Mouse (Mus musculus): ENCODE data around the gene Ankrd40. TPM values are rescaled to one million over a fixed set of nuclear protein-coding genes. Genes with fewer than 3 reads are reported as not detected.

The Ankrd40 gene
- total RNA-seq, 2 experiments from 2014 or later: 125 to 126 TPM

DNA sequence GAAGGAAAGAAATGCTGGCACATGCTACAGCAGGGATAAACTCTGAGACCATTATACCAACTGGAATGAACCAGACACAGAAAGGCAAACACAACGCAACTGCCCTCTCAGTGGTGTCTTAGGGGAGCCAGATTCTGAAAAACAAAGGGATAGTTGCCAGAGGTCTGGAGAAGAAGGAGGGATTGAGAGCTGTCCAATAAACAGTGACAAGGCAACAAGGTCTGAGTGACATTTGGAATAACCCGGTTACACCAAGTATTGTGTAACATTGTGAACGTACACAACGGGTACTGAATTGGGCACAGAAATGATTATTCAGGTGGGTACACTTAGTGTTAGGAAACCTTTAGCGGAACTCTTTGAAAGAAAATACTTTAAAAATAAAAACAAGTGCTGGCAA is 34.3 kb downstream of the Ankrd40 start:
- DNase-seq (ENCODE audit: extremely low spot score in 1 of 2, low spot score in 2 of 2): no peak
- TF ChIP-seq CTCF (IDR thresholded peaks at IDR 0.05): no peak
- intact Hi-C loops (cut with DNase I): no loop called here
- Histone ChIP-seq H3K27ac (no peak overlapping the region), H3K4me3 (no peak overlapping the region)

DNA sequence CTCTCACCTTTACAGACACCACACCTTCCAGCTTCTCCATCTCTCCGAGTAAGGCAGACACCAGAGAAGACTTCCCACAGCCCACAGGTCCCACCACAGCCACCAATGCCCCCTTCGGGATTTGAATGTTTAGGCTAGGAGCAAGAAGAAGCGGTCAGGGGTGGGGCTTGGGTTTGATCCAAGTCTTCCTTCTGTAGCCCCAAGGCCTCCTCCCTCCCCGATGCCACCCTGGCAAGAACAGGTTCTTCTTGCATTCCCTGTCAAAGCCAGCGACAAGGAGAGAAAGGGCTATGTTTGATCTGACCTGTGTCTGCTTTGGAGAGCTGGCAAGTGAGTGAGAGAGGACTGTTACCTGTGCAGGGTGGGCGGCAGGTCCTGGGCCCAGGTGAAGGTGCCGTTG is 35.9 kb downstream of the Ankrd40 start:
- H3K27ac ChIP-seq: no peak overlapping the region
- intact Hi-C loops (cut with DNase I): no loop called here
- TF ChIP-seq CTCF (IDR thresholded peaks at IDR 0.05): no peak
- DNase-seq (ENCODE audit: extremely low spot score in 1 of 2, low spot score in 2 of 2): no peak
- no peak overlapping the region for H3K4me3 ChIP-seq

DNA sequence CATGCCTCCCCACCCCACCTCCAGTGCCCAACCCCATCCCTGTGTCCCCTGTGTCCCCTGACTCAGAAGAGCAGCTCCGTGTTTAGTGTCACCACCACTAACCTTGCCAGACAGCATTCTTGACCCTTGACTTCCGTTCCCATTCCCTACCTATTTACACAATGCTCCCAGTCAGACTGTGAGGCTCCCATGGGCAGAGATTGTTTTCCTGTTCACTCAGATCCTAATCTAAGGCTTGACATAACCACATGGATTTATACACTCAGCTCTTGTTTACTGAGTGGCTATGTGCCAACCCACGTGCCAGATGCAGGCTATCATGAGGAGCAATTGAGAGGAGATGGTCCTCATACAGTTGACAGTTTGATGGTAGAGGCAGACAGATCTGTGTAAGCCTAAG is 37.5 kb downstream of the Ankrd40 start:
- no peak for TF ChIP-seq CTCF (IDR thresholded peaks at IDR 0.05)
- DNase-seq (ENCODE audit: extremely low spot score in 1 of 2, low spot score in 2 of 2): no peak
- Histone ChIP-seq H3K27ac (no peak overlapping the region), H3K4me3 (no peak overlapping the region)
- intact Hi-C loops (cut with DNase I): no loop called here

DNA sequence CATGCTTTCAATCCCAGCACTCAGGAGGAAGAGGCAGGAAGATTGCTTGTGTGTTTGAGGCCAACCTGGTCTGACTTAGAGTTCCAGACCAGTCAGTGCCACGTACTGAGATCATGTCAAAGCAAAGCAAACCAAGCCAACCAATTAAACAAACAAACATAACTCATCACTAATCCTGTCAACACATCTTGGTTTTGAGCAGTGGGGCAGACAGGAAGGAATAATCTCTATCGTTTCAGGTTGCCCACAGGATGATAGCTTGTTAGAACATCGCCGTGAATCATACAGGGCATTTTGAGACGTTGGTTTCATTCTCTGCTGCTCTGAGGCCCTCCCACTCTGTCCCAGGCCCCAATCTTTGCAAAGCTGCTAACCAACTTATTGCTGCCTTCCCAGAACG is 42.2 kb downstream of the Ankrd40 start:
- no peak for TF ChIP-seq CTCF (IDR thresholded peaks at IDR 0.05)
- no peak for DNase-seq (ENCODE audit: extremely low spot score in 1 of 2, low spot score in 2 of 2)
- H3K4me3 ChIP-seq: no peak overlapping the region
- H3K27ac ChIP-seq: no peak overlapping the region
- intact Hi-C loops (cut with DNase I): no loop called here

DNA sequence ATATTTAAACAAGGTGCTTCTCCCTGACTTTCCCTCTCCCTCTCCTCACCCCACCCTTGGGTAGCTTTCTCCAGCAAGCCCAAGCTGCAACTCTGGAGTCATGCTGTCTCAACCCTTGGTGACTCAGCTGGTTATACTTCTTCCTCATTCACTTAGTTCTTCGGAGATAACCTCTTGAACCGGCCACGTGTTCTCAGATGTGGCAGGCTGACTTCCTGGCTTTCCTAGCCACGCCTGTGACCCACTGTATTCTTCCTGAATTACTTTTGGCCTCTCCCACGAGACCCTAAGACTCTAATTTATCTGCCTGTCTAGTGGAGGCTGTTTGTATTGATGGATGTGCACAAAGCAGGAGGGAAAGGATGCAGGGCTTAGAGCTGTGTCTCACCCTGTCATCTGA is 43.0 kb downstream of the Ankrd40 start:
- Histone ChIP-seq H3K27ac (no peak overlapping the region), H3K4me3 (no peak overlapping the region)
- intact Hi-C loops (cut with DNase I): no loop called here
- no peak for DNase-seq (ENCODE audit: extremely low spot score in 1 of 2, low spot score in 2 of 2)
- TF ChIP-seq CTCF (IDR thresholded peaks at IDR 0.05): no peak

DNA sequence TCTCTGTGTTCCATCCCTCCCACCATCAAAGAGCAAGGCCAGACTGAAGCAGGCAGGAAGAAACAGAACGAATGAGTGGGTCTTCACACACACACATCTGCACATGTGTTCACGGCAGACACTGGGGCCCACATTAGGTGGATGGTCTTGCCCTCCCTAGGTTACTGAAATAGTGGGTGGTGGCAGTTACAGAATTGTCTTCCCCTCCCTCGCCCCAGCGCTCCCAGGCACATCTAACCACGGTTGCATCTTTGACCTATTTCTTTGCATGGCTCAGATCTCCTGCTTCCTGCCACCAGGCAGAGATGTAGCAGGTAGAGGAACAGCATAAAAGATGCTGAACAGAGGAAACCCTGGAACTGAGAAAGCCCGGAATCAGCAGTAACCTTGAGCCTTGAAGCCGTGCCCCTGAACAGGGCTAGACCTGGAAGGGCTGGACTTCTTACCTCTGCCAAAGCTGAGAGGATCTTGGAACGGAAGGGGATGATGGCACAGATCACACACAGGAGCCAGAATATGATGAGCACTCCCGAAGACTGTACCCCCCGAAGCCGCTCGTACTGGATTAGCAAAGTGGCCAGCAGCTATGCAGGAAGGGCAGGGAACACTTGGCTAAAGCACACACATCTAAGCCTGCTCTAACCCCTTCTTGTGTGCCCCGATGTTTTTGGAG is 46.6 kb downstream of the Ankrd40 start:
- TF ChIP-seq CTCF (IDR thresholded peaks at IDR 0.05): no peak
- intact Hi-C loops (cut with DNase I): no loop called here
- Histone ChIP-seq H3K27ac (no peak overlapping the region), H3K4me3 (no peak overlapping the region)
- no peak for DNase-seq (ENCODE audit: extremely low spot score in 1 of 2, low spot score in 2 of 2)

DNA sequence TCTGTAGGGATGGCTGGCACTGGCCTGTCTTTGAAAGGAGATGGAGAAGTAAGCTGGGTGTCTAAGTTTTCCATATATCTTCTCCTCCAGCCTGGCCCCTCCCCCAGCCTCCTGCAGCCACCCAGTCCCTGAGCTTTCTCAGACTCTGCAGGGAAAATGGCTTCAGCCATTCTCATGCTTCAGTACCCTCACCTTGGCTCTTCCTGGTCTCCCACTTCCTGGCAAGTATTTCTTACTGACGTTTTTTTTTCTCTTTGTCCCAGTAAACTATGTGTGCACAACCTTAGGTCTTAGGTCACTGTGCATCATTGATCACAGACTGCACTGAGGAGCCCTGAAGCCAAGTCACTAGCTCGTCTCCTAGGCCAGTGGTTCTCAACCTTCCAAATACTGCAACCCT is 51.3 kb downstream of the Ankrd40 start:
- no peak for DNase-seq (ENCODE audit: extremely low spot score in 1 of 2, low spot score in 2 of 2)
- no peak overlapping the region for H3K27ac ChIP-seq
- TF ChIP-seq CTCF (IDR thresholded peaks at IDR 0.05): no peak
- H3K4me3 ChIP-seq: no peak overlapping the region
- intact Hi-C loops (cut with DNase I): no loop called here

DNA sequence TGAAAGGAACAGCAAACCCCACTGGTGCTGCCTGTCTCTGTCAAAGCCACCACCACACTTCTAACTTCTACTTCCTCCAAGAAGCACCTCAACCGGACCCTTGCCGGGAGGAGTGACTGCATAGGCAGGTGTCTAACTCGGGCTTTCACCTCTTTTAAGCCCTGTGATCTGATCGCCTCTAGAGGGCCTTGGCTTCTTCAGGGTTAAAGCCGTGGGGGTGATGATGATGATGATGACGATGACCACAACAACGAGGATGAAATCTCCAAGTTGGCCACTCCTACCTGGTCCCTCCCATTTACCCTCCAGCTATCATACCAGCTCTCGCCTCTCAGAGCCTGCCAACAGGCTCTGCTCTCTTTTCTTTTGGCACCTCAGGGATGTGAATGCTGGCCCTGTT is 51.9 kb downstream of the Ankrd40 start:
- Histone ChIP-seq H3K4me3 (no peak overlapping the region), H3K27ac (no peak overlapping the region)
- intact Hi-C loops (cut with DNase I): no loop called here
- no peak for DNase-seq (ENCODE audit: extremely low spot score in 1 of 2, low spot score in 2 of 2)
- TF ChIP-seq CTCF (IDR thresholded peaks at IDR 0.05): no peak

DNA sequence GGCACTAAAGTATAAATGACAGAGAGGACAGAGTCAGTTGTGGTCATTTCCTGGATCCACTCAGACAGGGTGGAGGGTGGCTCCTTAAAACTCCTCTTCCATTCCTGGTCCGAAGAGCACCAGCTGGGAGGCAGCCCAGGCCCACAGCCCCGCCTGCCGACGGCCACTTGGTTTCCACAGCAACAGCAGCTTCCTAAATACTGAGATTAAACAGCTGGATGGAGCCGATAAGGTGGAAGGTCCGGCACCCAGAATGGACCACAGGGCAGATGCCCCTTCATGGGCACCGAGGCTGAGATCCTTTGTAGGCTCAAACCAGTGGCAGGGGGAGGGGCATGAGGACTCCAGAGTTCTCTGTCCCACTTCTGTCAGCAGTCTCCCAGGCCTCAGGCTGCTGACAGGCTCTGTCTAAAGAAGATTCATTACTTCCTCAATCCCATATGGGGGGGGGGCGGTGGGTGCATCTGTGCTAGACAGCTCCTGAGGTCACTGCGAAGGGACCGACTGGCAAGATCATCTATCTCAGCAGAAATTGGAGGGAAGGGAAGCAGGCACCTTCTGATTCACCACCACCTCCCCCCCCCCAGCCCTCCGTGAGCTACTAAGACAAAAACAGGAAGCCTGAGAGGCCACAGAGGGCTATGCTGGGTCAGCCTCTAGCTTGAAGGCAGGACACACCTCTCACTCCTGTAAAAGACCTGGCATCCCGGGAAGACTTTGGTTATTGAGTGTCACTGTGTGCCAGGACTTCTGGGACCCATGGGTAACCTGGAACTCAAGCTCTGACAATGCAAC is 58.4 kb downstream of the Ankrd40 start:
- Histone ChIP-seq H3K27ac (0 out of 2 replicates have a peak overlapping the region, but pooled peaks have one; percentile 26), H3K4me3 (no peak overlapping the region)
- intact Hi-C loops (cut with DNase I): no loop called here
- TF ChIP-seq CTCF (IDR thresholded peaks at IDR 0.05): no peak
- no peak for DNase-seq (ENCODE audit: extremely low spot score in 1 of 2, low spot score in 2 of 2)

DNA sequence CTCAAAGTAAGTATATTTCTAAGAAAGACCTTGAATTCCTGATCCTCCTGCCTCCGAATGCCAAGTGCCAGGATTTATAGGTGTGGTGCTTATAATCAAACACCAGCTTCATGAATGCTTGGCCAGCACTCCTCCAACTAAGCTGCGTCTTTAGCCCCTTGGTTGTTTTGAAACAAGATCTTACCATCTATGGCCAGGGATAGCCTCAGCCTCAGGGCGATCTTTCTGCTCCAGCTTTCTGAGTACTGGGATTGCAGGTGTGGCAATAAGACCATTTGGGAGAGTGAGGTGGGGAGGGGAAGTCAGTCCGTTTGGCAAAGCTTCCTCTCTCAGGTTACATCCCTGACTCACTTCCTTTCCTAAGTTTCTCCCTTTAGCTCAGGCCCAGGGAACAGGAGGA is 60.0 kb downstream of the Ankrd40 start:
- TF ChIP-seq CTCF (IDR thresholded peaks at IDR 0.05): no peak
- intact Hi-C loops (cut with DNase I): no loop called here
- Histone ChIP-seq H3K27ac (no peak overlapping the region), H3K4me3 (no peak overlapping the region)
- DNase-seq (ENCODE audit: extremely low spot score in 1 of 2, low spot score in 2 of 2): no peak

DNA sequence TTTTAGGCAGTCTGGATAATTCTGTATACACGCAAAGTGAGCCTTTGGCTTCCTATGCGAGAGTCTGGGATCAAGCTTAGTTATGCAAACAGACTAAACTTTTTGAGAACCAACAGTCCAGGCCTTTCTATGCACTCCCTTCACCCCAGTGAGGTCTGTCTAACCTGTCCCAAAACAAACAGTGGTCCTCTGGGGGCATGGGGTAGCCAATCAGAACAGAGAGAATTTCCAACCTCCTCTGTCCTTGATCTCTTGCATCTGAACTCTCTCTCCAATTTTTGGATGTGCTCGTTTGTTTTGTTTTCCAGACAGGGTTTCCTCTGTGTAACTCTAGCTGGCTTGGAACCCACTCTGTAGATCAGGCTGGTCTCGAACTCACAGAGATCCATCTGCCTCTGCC is 61.2 kb downstream of the Ankrd40 start:
- H3K4me3 ChIP-seq: no peak overlapping the region
- no peak for TF ChIP-seq CTCF (IDR thresholded peaks at IDR 0.05)
- DNase-seq (ENCODE audit: extremely low spot score in 1 of 2, low spot score in 2 of 2): no peak
- no peak overlapping the region for H3K27ac ChIP-seq
- intact Hi-C loops (cut with DNase I): no loop called here

DNA sequence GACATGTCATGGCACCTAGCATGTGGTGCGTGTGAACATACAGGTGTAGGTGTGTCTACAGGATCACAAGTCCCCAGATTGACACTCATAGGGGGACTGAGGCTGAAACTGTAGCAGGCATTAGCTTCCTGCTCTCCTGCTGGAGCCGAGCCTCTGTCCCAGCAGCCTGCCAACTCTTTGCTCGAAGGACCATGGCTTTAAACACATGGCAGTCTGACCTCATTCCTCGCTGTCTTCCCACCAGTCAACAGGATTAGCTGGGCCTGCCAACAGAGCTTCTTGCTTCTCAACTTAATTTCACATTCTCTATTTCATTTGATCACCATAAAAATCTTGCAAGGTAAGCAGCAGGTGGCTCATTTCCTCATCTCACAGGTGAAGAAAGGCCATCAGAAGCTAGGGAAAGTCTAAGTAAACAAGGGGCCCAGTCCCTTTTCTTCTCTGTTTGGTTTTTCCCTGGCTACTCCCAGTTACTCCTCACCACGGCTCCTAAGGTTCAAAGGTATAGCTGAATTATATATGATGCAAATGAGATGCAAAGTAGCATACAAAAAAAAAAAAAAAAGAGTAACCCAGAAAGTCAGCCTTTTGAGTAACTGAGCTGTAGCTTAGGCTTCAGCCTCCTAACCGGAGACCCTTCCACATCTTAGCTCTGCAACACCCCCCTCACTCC is 62.1 kb downstream of the Ankrd40 start:
- TF ChIP-seq CTCF (IDR thresholded peaks at IDR 0.05): no peak
- DNase-seq (ENCODE audit: extremely low spot score in 1 of 2, low spot score in 2 of 2): no peak
- Histone ChIP-seq H3K27ac (no peak overlapping the region), H3K4me3 (no peak overlapping the region)
- intact Hi-C loops (cut with DNase I): no loop called here
